Mouse (Mus musculus) activated CD4-positive, CD25-positive, alpha-beta regulatory T cell (primary cell): ENCODE measurements around the gene Skap1. TPM values are rescaled to one million over a fixed set of nuclear protein-coding genes. Genes with fewer than 3 reads are reported as not detected.

Experiments
- polyA plus RNA-seq, 2 experiments: library from polyadenylated mRNA; unstranded; fragments of 100-300 nt; shearing (Covaris generic); gene quantifications; one replicate each; pipeline ENCODE4 v1.2.1; 2017

Skap1 gene
- polyA plus RNA-seq: 100 to 1,000 TPM; 650 to 688 TPM

DNA sequence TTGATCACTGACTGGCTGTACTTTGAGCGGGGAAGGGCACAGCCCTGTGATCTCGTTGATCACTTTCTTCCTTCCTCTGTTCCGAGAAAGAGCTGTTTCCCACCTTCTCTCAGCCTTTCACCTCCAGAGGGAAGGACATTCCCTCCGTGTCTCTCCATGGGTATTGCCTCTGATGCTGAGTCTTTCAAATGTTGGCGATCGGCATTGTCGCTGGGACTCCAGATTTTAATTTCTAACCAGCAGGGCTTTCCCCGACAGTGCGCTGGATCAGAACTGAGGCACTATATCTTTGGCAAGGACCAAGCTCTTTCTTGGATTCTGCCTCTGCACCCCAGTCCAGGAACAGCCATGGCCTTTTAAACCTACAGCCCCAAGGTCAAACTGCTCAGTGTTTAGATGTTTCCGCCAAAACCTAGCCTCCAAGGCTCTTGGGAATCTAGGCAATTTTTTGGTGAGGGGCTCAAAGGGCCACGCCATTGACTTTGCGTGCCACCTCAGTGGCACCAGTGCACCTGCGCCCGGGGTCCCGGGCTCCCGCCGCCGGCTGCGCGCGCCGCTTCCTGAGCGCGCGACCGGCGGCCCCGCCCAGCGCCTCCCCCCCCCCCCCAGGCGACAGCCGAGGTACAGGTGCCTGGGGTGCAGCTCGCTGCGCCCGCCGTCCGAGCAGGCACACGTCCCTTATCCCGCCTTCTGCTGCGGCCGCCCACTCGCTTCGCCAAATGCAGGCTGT lies at the start of gene Skap1:
TSS of gene Skap1 (plus strand) at position 608 of the 730 bp plus-strand sequence.

DNA sequence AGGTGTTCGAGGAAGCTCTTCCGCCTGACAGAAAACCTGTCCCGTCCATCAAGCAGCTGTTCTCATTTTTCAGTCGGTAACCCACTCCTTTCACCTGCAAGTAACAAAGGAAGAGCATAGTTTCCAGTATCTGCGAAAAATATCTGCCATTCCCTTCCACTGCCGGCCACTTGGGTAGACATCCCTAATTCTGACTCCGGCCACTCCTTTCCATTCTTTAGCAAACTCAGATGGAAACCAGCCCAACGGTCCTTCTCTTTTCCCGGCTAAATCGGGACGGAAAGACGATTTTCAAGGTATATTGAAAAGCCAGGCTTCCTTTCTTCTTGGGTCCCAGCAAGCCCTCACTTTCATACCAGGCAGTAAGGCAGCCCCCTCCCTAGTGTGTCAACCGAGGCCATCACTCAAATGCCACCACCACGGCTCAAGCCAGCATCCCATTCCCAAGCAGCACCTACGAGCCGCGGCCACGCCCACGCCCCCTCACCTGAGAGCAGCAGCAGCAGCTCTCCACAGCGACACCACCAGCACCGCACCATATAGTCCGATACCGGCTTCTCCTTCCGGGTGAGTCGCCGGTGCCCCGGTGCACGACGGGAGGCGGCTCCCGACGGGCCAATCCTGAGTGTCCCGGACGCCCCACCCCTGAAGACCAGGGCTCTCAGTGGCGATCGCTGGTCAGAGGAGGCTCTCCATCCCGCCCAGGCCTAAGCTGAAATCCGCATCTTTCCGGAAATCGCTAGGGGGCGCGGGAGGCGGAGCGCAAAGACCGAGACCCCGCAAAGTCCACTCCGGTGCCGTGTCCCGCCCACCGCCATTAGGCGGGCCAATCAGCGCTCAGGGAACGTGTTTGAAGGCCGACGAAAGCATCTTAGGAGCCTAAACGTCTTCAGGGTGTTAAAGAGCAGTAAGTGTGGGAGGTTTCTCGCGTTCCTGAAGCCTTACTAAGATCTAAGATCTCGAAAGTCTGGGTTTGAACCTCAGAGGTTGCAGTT lies 312.9 kb downstream of the Skap1 start, which contains the start of gene Snx11:
TSS of gene Snx11 (minus strand) at position 592 of the 995 bp plus-strand sequence.

DNA sequence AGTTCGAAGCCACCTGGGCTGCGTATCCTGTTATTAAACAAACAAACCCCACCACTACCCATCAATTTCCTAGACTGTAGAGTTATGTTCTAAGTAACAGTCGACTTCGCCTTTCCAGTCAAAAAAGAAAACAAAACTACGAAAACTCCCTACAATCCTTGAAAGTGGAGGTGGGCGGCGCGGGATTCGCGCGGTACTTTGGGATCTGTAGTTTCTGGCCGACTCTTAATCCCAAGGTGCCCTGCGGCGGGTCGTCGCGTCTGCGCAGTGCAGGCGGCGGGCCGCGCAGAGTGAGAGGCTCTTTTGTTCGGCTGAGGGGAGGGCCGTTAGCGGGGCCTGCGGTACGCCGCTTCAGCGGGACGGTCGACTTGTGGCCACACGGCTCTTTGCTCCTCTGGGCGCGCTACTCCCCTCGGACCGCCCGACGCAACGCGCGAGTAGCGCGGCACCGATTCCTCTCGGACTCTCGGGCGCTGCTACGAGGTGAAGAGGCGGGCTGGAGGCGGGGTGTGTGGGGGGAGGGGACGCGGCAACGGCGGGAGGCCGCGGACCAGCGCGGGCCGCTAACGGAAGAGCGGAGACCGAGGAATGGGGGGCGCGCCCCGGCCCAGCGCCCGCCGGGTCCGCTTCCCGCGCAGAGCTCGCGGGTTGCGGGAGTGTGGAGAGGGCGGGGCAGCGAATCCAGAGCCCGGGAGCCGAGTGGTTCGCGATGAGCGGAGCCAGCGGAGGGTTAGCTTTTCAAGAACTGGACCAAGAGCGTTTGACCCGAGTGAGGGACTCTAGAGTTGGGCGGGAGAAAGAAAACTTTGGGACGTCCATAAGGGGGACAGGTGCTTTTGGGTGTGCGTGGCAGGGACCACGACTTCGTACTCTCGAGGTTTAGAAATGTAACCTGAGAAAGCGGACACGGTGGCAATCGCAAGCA lies 324.7 kb downstream of the Skap1 start, which contains the start of gene Cbx1:
TSS of gene Cbx1 (plus strand) at position 257 of the 925 bp plus-strand sequence.

Other genes with a start within 250 kb of the Skap1 start
- not detected for gene Hoxb9, start 193.1 kb upstream of the Skap1 start, polyA plus RNA-seq
- not detected for gene Hoxb8, start 182.7 kb upstream of the Skap1 start, polyA plus RNA-seq
- gene Hoxb7, start 178.0 kb upstream of the Skap1 start, polyA plus RNA-seq: not detected
- gene Hoxb6, start 172.1 kb upstream of the Skap1 start, polyA plus RNA-seq: under 1 TPM in 1 of 2 experiments, not detected in 1; 0.31 TPM
- under 1 TPM in 1 of 2 experiments, not detected in 1; 0.63 TPM for gene Hoxb5, start 161.3 kb upstream of the Skap1 start, polyA plus RNA-seq
- under 1 TPM; 0.06 to 0.41 TPM for gene Hoxb4, start 146.3 kb upstream of the Skap1 start, polyA plus RNA-seq
- gene Hoxb3, start 141.3 kb upstream of the Skap1 start, polyA plus RNA-seq: not detected
- under 1 TPM in 1 of 2 experiments, not detected in 1; 0.05 TPM for gene Hoxb2, start 114.1 kb upstream of the Skap1 start, polyA plus RNA-seq
- gene Hoxb1, start 98.8 kb upstream of the Skap1 start, polyA plus RNA-seq: not detected